Comparison of ENCODE assay signal across 26 mouse cellular contexts in genomic region chr4:148973387-148973786, GRCm38 (mm10).
A peak's percentile ranks its signal among the peaks of the same experiment; 100 is the strongest.
DNase-seq lines count a peak whose midpoint lies in the region; ATAC-seq lines count a peak whose summit lies in the region.
"Had no signal": no experiment of that assay in that cellular context is flagged by ENCODE, and none has a peak within 500 bp of the region (broad histone marks: within the 10 kb centered on the region; RNA-seq: fewer than 3 reads in every experiment).

No protein-coding gene starts in this region.

- no peaks in the 10 kb centered on the region for H3K9me3 ChIP-seq in forebrain, embryonic 10.5 days
- no peaks in the 10 kb centered on the region for H3K9me3 ChIP-seq in forebrain, embryonic 14.5 days (replicated peaks; ENCODE audit: control insufficient read depth, low read length)
- no peaks in the 10 kb centered on the region for H3K9me3 ChIP-seq in midbrain, embryonic 10.5 days (replicated peaks)
- H3K9me3 ChIP-seq in midbrain, embryonic 16.5 days (replicated peaks; ENCODE audit: control insufficient read depth, low read length, poor library complexity, severe bottlenecking), result no peaks in the 10 kb centered on the region
- H3K9me3 ChIP-seq: embryonic facial prominence, embryonic 12.5 days; embryonic facial prominence, embryonic 15.5 days; forebrain, embryonic 12.5 days; heart, embryonic 10.5 days; heart, embryonic 13.5 days had no signal

- no peak overlapping the region for H3K9ac ChIP-seq in forebrain, embryonic 14.5 days (ENCODE audit: low read length)
- no peak overlapping the region for H3K9ac ChIP-seq in midbrain, embryonic 16.5 days (ENCODE audit: low read depth, low read length)
- H3K9ac ChIP-seq: embryonic facial prominence, embryonic 12.5 days; embryonic facial prominence, embryonic 15.5 days; forebrain, embryonic 12.5 days; heart, embryonic 13.5 days; hindbrain, embryonic 14.5 days had no signal

- H3K27me3 ChIP-seq in forebrain, embryonic 10.5 days (ENCODE audit: poor library complexity, severe bottlenecking), result no peaks in the 10 kb centered on the region
- H3K27me3 ChIP-seq in forebrain, embryonic 14.5 days (replicated peaks; ENCODE audit: control insufficient read depth, insufficient read depth, low read length), result no peaks in the 10 kb centered on the region
- no peaks in the 10 kb centered on the region for H3K27me3 ChIP-seq in midbrain, embryonic 10.5 days (ENCODE audit: low read depth, poor library complexity, severe bottlenecking)
- no peaks in the 10 kb centered on the region for H3K27me3 ChIP-seq in midbrain, embryonic 16.5 days (ENCODE audit: control insufficient read depth, insufficient read depth, low read depth, low read length)
- H3K27me3 ChIP-seq: embryonic facial prominence, embryonic 12.5 days; heart, embryonic 13.5 days had no signal

- peak overlapping the region; percentile 4; the same call in 1 of the 2 replicates for H3K27ac ChIP-seq in forebrain, embryonic 10.5 days
- H3K27ac ChIP-seq in forebrain, embryonic 14.5 days (ENCODE audit: low read depth, low read length), result no peak overlapping the region
- H3K27ac ChIP-seq in midbrain, embryonic 10.5 days (replicated peaks), result peak overlapping the region; percentile 38; the same call in 1 of the 2 replicates
- H3K27ac ChIP-seq in midbrain, embryonic 16.5 days (ENCODE audit: low read length), result no peak overlapping the region
- H3K27ac ChIP-seq: embryonic facial prominence, embryonic 12.5 days; embryonic facial prominence, embryonic 15.5 days; forebrain, embryonic 12.5 days; heart, adult 2 months; heart, embryonic 13.5 days; hindbrain, embryonic 14.5 days; hindbrain, postnatal 0 days had no signal

- 52% methylated on average over 14 of the region's 14 CpGs for WGBS in forebrain, embryonic 10.5 days
- WGBS in forebrain, embryonic 14.5 days, result 52% methylated on average over 14 of the region's 14 CpGs
- 45% methylated on average over 14 of the region's 14 CpGs for WGBS in midbrain, embryonic 10.5 days
- WGBS in midbrain, embryonic 16.5 days, result 48% methylated on average over 14 of the region's 14 CpGs

- H3K4me1 ChIP-seq in forebrain, embryonic 10.5 days, result peaks cover 65% of the 10 kb centered on the region
- peaks cover 8% of the 10 kb centered on the region for H3K4me1 ChIP-seq in forebrain, embryonic 14.5 days (ENCODE audit: control insufficient read depth, insufficient read depth, low read length)
- H3K4me1 ChIP-seq in midbrain, embryonic 10.5 days, result peaks cover 62% of the 10 kb centered on the region
- H3K4me1 ChIP-seq in midbrain, embryonic 16.5 days (ENCODE audit: control insufficient read depth, insufficient read depth, low read length), result peaks cover 8% of the 10 kb centered on the region; the same call in 1 of the 2 replicates

- no peak for ATAC-seq in forebrain, embryonic 14.5 days
- ATAC-seq in midbrain, embryonic 16.5 days, result no peak
- ATAC-seq: activated CD4-positive, CD25-positive, alpha-beta regulatory T cell, adult 4 months; forebrain, embryonic 16.5 days; hindbrain, postnatal 0 days had no signal

- no peak overlapping the region for H3K4me2 ChIP-seq in forebrain, embryonic 14.5 days (ENCODE audit: low read length)
- H3K4me2 ChIP-seq in midbrain, embryonic 16.5 days (ENCODE audit: low read length), result no peak overlapping the region
- H3K4me2 ChIP-seq: embryonic facial prominence, embryonic 12.5 days; embryonic facial prominence, embryonic 15.5 days; forebrain, embryonic 12.5 days; heart, embryonic 13.5 days; hindbrain, embryonic 14.5 days had no signal

- H3K4me3 ChIP-seq in forebrain, embryonic 10.5 days, result no peak overlapping the region
- H3K4me3 ChIP-seq in forebrain, embryonic 14.5 days (ENCODE audit: low read depth, low read length), result no peak overlapping the region
- no peak overlapping the region for H3K4me3 ChIP-seq in midbrain, embryonic 10.5 days
- no peak overlapping the region for H3K4me3 ChIP-seq in midbrain, embryonic 16.5 days (ENCODE audit: low read depth, low read length)
- H3K4me3 ChIP-seq: embryonic facial prominence, embryonic 12.5 days; embryonic facial prominence, embryonic 15.5 days; forebrain, embryonic 12.5 days; heart, adult 2 months; heart, embryonic 10.5 days; heart, embryonic 13.5 days had no signal

- DNase-seq in forebrain, embryonic 10.5 days (ENCODE audit: extremely low spot score, low spot score), result no peak
- no peak for DNase-seq in forebrain, embryonic 14.5 days (ENCODE audit: low spot score)
- DNase-seq in kidney, adult 11 months, result peak; percentile 3
- no peak for DNase-seq in kidney, postnatal 14 days
- no peak for DNase-seq in midbrain, embryonic 10.5 days (ENCODE audit: low spot score)
- no peak for DNase-seq in thymus, postnatal 14 days
- DNase-seq in adrenal gland, adult 2 months, result no peak
- DNase-seq: adrenal gland, postnatal 10 days; adrenal gland, postnatal 36 days; cerebellum, adult 2 months; cerebellum, adult 9-11 months; cerebellum, postnatal 25 days; gastrocnemius, postnatal 10 days; gastrocnemius, postnatal 36 days; heart, adult 2 months; heart, postnatal 14 days had no signal

- H3K36me3 ChIP-seq in forebrain, embryonic 10.5 days (replicated peaks), result peaks cover 9% of the 10 kb centered on the region
- H3K36me3 ChIP-seq in forebrain, embryonic 14.5 days (ENCODE audit: control insufficient read depth, insufficient read depth, low read length), result no peaks in the 10 kb centered on the region
- peaks cover 8% of the 10 kb centered on the region for H3K36me3 ChIP-seq in midbrain, embryonic 10.5 days
- H3K36me3 ChIP-seq in midbrain, embryonic 16.5 days (ENCODE audit: control insufficient read depth, insufficient read depth, low read length), result no peaks in the 10 kb centered on the region
- H3K36me3 ChIP-seq: embryonic facial prominence, embryonic 12.5 days; embryonic facial prominence, embryonic 15.5 days had no signal

Comparison
In these comparisons a context has a peak if more than half of its experiments do, and no peak if none do; other contexts are left out.
1. H3K27ac ChIP-seq: peak in forebrain, embryonic 10.5 days (single experiment) and midbrain, embryonic 10.5 days (single experiment); none in forebrain, embryonic 14.5 days (single experiment) and midbrain, embryonic 16.5 days (single experiment).